Mouse (Mus musculus): ENCODE data around the gene Rgl3. TPM values are rescaled to one million over a fixed set of nuclear protein-coding genes. Genes with fewer than 3 reads are reported as not detected.

Rgl3 gene
- polyA plus RNA-seq, 1 experiment from 2014 or later = 1.8 TPM

- Histone ChIP-seq H3K79me2 (ENCODE audit: inconsistent target) (no peaks in the 10 kb centered on the region), H3K27ac (no peak overlapping the region), H3K36me3 (ENCODE audit: inconsistent target) (no peaks in the 10 kb centered on the region), H3K4me3 (ENCODE audit: inconsistent target) (peak overlapping the region; percentile 18)
- 7% methylated on average over 27 of the region's 34 CpGs for WGBS (ENCODE audit: missing documents)
Observed at GRCm38 (mm10) chr9:21962416-21963059, 26.7 kb downstream of the Rgl3 start.

GRCm38 (mm10) chr9:21962010-21962409, 27.2 kb downstream of the Rgl3 start:
- WGBS (ENCODE audit: missing documents) = 2% methylated on average over 15 of the region's 15 CpGs
- Histone ChIP-seq H3K4me3 (ENCODE audit: inconsistent target) (peak overlapping the region; percentile 18), H3K79me2 (ENCODE audit: inconsistent target) (no peaks in the 10 kb centered on the region), H3K36me3 (ENCODE audit: inconsistent target) (no peaks in the 10 kb centered on the region), H3K27ac (no peak overlapping the region)

- H3K4me3 ChIP-seq (ENCODE audit: inconsistent target) = no peak overlapping the region; the same call in 1 of the 2 replicates
- H3K79me2 ChIP-seq (ENCODE audit: inconsistent target) = no peaks in the 10 kb centered on the region
- no peaks in the 10 kb centered on the region for H3K36me3 ChIP-seq (ENCODE audit: inconsistent target)
- WGBS (ENCODE audit: missing documents) = 6% methylated on average over 34 of the region's 35 CpGs
- no peak overlapping the region for H3K27ac ChIP-seq
Observed at GRCm38 (mm10) chr9:21961366-21961980, 27.8 kb downstream of the Rgl3 start.

DNA sequence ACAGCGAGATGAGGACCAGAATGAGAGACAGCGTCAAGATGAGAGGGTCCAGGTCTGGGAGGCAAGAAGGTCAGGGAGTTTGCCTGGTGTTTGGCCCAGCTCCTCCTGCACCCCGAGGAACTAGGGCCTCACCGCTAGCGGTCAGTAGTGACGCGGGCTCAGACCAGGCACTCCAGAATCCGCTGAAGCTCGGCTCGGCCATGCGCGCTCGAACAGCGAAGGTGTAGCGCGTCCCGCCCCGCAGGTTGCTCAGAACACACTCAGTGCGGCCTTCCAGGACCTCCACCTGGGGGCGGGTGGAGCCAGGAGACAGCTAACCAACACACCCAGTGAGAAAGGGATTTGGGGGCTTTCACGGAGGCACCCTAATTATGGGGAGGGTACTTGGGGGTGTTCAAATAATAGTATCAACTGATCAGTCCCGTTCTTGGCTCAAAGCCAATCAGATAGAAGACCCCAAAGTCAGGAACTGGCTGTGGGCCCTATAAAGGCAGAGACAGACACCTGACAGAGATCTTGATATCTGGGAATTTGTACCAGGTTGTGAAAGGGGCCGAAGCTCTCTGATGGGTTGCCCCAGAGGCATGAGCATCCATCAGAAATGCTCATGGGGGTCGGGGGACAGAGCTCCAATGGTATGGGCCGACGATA, 28.6 kb downstream of the Rgl3 start:
- H3K36me3 ChIP-seq (ENCODE audit: inconsistent target) = no peaks in the 10 kb centered on the region
- H3K27ac ChIP-seq = no peak overlapping the region

DNA sequence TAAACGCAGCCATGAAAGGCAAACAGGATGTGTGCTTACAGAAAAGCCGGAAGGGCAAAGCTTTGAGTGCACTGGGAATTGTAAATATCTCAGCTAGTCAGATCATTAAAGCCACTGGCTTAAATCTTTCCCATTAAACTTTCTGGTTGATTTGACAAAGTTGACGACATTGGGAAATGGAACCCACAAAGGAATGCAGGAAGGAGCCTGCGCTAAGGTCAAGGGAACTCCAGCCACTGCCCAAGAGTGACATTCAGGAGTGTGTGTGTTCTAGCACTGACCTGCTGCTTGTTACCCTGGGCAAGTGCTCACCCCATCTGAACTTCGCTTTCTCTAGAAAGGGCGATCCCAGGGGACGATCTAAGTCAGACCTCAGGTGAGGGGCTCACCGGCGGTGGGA, 29.1 kb downstream of the Rgl3 start:
- 90% methylated on average over 9 of the region's 9 CpGs for WGBS (ENCODE audit: missing documents)
- Histone ChIP-seq H3K4me3 (ENCODE audit: inconsistent target) (no peak overlapping the region), H3K36me3 (ENCODE audit: inconsistent target) (no peaks in the 10 kb centered on the region), H3K79me2 (ENCODE audit: inconsistent target) (no peaks in the 10 kb centered on the region), H3K27ac (no peak overlapping the region)

More for the DNA sequence above, 28.6 kb downstream of the Rgl3 start:
- H3K79me2 ChIP-seq (ENCODE audit: inconsistent target) = no peaks in the 10 kb centered on the region
- H3K4me3 ChIP-seq (ENCODE audit: inconsistent target) = no peak overlapping the region
- WGBS (ENCODE audit: missing documents) = 88% methylated on average over 26 of the region's 26 CpGs

DNA sequence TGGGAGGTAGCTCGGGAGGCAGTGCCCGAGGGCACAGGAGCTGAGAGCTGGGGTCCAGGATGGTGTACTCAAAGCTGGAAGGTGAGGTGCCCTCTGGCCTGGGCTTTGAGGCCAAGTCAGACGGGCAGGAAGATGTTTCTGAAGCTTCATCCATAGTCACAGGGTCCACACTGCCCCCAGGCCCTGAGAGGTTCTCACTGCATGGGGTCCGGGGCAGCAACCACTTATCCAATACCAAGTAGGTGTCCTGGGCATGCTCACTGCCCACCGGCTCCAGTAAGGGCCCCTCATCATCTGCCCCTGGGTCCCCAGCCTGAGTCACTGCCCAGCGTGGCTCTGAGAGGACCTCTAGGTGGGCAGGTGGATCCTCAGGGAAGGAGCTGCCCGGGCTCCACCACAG, 30.0 kb downstream of the Rgl3 start:
- no peaks in the 10 kb centered on the region for H3K36me3 ChIP-seq (ENCODE audit: inconsistent target)
- no peaks in the 10 kb centered on the region for H3K79me2 ChIP-seq (ENCODE audit: inconsistent target)
- H3K27ac ChIP-seq = no peak overlapping the region
- WGBS (ENCODE audit: missing documents) = 94% methylated on average over 7 of the region's 7 CpGs
- no peak overlapping the region for H3K4me3 ChIP-seq (ENCODE audit: inconsistent target)

GRCm38 (mm10) chr9:21958372-21958771, 30.9 kb downstream of the Rgl3 start:
- no peaks in the 10 kb centered on the region for H3K79me2 ChIP-seq (ENCODE audit: inconsistent target)
- no peaks in the 10 kb centered on the region for H3K36me3 ChIP-seq (ENCODE audit: inconsistent target)
- 97% methylated on average over 5 of the region's 5 CpGs for WGBS (ENCODE audit: missing documents)
- H3K27ac ChIP-seq = no peak overlapping the region
- no peak overlapping the region for H3K4me3 ChIP-seq (ENCODE audit: inconsistent target)

- Histone ChIP-seq H3K27ac (peak within 1 kb of the TSS; percentile 55), H3K36me3 (ENCODE audit: inconsistent target) (no peaks in the 10 kb centered on the region), H3K4me3 (ENCODE audit: inconsistent target) (peak within 1 kb of the TSS; percentile 58), H3K79me2 (ENCODE audit: inconsistent target) (no peaks in the 10 kb centered on the region)
- WGBS (ENCODE audit: missing documents) = under 1% methylated on average over 50 of the region's 54 CpGs
Observed at GRCm38 (mm10) chr9:21955570-21956281, 33.5 kb downstream of the Rgl3 start, which contains the start of gene Swsap1. TSS of gene Swsap1 (plus strand) at chr9:21955755.

GRCm38 (mm10) chr9:21955225-21955569, 34.0 kb downstream of the Rgl3 start:
- peak overlapping the region; percentile 55 for H3K27ac ChIP-seq
- H3K79me2 ChIP-seq (ENCODE audit: inconsistent target) = no peaks in the 10 kb centered on the region
- peak overlapping the region; percentile 43 for H3K4me3 ChIP-seq (ENCODE audit: inconsistent target)
- WGBS (ENCODE audit: missing documents) = 0% methylated on average over 18 of the region's 18 CpGs
- no peaks in the 10 kb centered on the region for H3K36me3 ChIP-seq (ENCODE audit: inconsistent target)

- Histone ChIP-seq H3K27ac (no peak overlapping the region), H3K79me2 (ENCODE audit: inconsistent target) (no peaks in the 10 kb centered on the region), H3K4me3 (ENCODE audit: inconsistent target) (no peak overlapping the region), H3K36me3 (ENCODE audit: inconsistent target) (no peaks in the 10 kb centered on the region)
- 70% methylated on average over 3 of the region's 3 CpGs for WGBS (ENCODE audit: missing documents)
Observed at GRCm38 (mm10) chr9:21954635-21955034, 34.6 kb downstream of the Rgl3 start.

- 9% methylated on average over 3 of the region's 3 CpGs for WGBS (ENCODE audit: missing documents)
- H3K36me3 ChIP-seq (ENCODE audit: inconsistent target) = no peaks in the 10 kb centered on the region
- H3K4me3 ChIP-seq (ENCODE audit: inconsistent target) = no peak overlapping the region
- H3K27ac ChIP-seq = no peak overlapping the region
- H3K79me2 ChIP-seq (ENCODE audit: inconsistent target) = no peaks in the 10 kb centered on the region
Observed at GRCm38 (mm10) chr9:21953600-21953999, 35.6 kb downstream of the Rgl3 start.

- Histone ChIP-seq H3K4me3 (ENCODE audit: inconsistent target) (no peak overlapping the region), H3K36me3 (ENCODE audit: inconsistent target) (no peaks in the 10 kb centered on the region), H3K27ac (no peak overlapping the region), H3K79me2 (ENCODE audit: inconsistent target) (no peaks in the 10 kb centered on the region)
- WGBS (ENCODE audit: missing documents) = 78% methylated on average over 3 of the region's 3 CpGs
Observed at GRCm38 (mm10) chr9:21951977-21952376, 37.3 kb downstream of the Rgl3 start.

DNA sequence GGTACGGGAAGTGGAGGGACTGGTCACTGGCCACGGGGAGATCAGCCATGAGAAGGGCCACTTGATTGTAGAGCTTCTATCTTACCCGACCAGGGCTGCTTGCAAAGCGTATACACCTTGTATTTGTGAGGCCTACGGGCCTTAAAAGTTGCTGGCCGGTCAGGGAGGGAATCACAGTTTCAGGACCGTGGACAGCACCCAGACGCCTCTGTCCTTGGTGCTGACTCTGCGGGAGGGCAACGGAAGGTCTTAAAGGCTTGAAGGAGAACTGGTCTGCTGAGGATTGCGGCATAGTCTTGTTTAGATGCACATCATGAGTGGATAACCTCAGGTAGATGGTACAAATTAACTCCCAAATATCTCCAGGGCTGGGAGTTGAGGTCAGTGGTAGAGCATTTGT, 38.9 kb downstream of the Rgl3 start:
- H3K36me3 ChIP-seq (ENCODE audit: inconsistent target) = no peaks in the 10 kb centered on the region
- no peak overlapping the region for H3K4me3 ChIP-seq (ENCODE audit: inconsistent target)
- WGBS (ENCODE audit: missing documents) = 17% methylated on average over 11 of the region's 11 CpGs
- H3K79me2 ChIP-seq (ENCODE audit: inconsistent target) = no peaks in the 10 kb centered on the region
- no peak overlapping the region for H3K27ac ChIP-seq

DNA sequence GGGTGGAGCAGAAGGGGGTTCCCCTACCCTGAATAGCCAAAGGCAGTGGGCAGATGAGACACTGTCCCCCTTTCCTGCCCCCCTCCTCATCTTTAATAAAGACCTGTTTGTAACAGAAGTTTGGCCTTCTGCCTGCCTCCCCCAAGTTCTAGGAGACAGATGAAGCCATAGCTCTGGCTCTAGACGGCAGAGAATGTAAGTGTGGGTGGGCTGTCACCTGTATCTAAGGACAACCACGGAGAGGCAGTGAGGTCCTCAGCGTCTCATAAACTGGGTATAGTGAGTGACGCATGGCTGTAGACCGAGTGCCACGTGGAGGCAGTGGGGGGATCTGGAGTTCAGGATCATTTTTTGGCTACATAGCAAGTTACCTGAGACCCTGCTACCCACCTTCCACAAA, 40.5 kb downstream of the Rgl3 start:
- Histone ChIP-seq H3K36me3 (ENCODE audit: inconsistent target) (no peaks in the 10 kb centered on the region), H3K4me3 (ENCODE audit: inconsistent target) (no peak overlapping the region), H3K79me2 (ENCODE audit: inconsistent target) (no peaks in the 10 kb centered on the region), H3K27ac (no peak overlapping the region)
- 73% methylated on average over 6 of the region's 6 CpGs for WGBS (ENCODE audit: missing documents)

- H3K27ac ChIP-seq = no peak overlapping the region
Observed at GRCm38 (mm10) chr9:21948146-21948545, 41.1 kb downstream of the Rgl3 start.

More at GRCm38 (mm10) chr9:21948146-21948545, 41.1 kb downstream of the Rgl3 start:
- H3K4me3 ChIP-seq (ENCODE audit: inconsistent target) = no peak overlapping the region
- no peaks in the 10 kb centered on the region for H3K79me2 ChIP-seq (ENCODE audit: inconsistent target)
- no peaks in the 10 kb centered on the region for H3K36me3 ChIP-seq (ENCODE audit: inconsistent target)
- 49% methylated on average over 8 of the region's 8 CpGs for WGBS (ENCODE audit: missing documents)
